Mouse (Mus musculus) forebrain, embryonic 13.5 days (tissue): ENCODE measurements around the gene Isg20l2. TPM values are rescaled to one million over a fixed set of nuclear protein-coding genes. Genes with fewer than 3 reads are reported as not detected.
"Not testable (repeated sequence)": the region's sequence is repeated elsewhere in the genome, so short reads cannot be mapped to it uniquely, and the experiment has no call there.

Experiments
- ATAC-seq: fragments of 200-750 bp; cut with Nextera tagmentation; 2 replicates; pipeline ENCODE4 v1.8.0; 2017
- H3K27ac ChIP-seq: fragments of 300-500 bp; sonication (generic); 2 replicates; pipeline ENCODE4 v1.5.1; 2015; ENCODE audit warnings: inconsistent platforms, mild to moderate bottlenecking, moderate library complexity
- H3K27me3 ChIP-seq: fragments of 300-500 bp; sonication (generic); 2 replicates; pipeline ENCODE4 v1.6.1; 2015; ENCODE audit warnings: mild to moderate bottlenecking, inconsistent platforms
- H3K36me3 ChIP-seq: fragments of 300-500 bp; sonication (generic); 2 replicates; pipeline ENCODE4 v1.6.1; 2015; ENCODE audit warnings: mild to moderate bottlenecking, inconsistent platforms; ENCODE audit not compliant: poor library complexity, severe bottlenecking
- H3K4me1 ChIP-seq: fragments of 300-500 bp; sonication (generic); 2 replicates; pipeline ENCODE4 v1.6.1; 2015; ENCODE audit warnings: inconsistent platforms
- H3K4me2 ChIP-seq: fragments of 300-500 bp; sonication (generic); 2 replicates; pipeline ENCODE4 v1.6.1; 2015; ENCODE audit warnings: inconsistent platforms, mild to moderate bottlenecking, moderate library complexity
- H3K4me3 ChIP-seq: fragments of 300-500 bp; sonication (generic); 2 replicates; pipeline ENCODE4 v1.5.1; 2015; ENCODE audit warnings: mild to moderate bottlenecking, inconsistent platforms
- H3K9ac ChIP-seq: fragments of 300-500 bp; sonication (generic); 2 replicates; pipeline ENCODE4 v1.6.1; 2015; ENCODE audit warnings: mild to moderate bottlenecking, inconsistent platforms
- H3K9me3 ChIP-seq: fragments of 300-500 bp; sonication (generic); replicated peaks from 2 replicates; pipeline ENCODE4 v1.6.1; 2016; ENCODE audit warnings: inconsistent platforms
- WGBS: fragments of 180-500 bp; shearing (Covaris S2); methylation state at CpG from one replicate; pipeline ENCODE4 v1.1.7; 2015; 5-methylcytosine and 5-hydroxymethylcytosine counted together
- polyA plus RNA-seq: library from polyadenylated mRNA; unstranded; fragments of >200 nt; fragmentation: Nextera tagmentation; extraction: Ambion mirVana; gene quantifications from 2 replicates; pipeline ENCODE4 v1.2.1, GENCODE M21; 2015

Isg20l2 gene
- polyA plus RNA-seq, 1 experiment from 2014 or later, result 61.8 TPM

GRCm38 (mm10) chr3:87901036-87901624 is 29.0 kb upstream of the Isg20l2 start:
- Histone ChIP-seq H3K27me3 (no peaks in the 10 kb centered on the region), H3K4me1 (no peaks in the 10 kb centered on the region), H3K9me3 (no peaks in the 10 kb centered on the region), H3K27ac (no peak overlapping the region), H3K9ac (no peak overlapping the region), H3K4me2 (no peak overlapping the region), H3K4me3 (no peak overlapping the region), H3K36me3 (no peaks in the 10 kb centered on the region)
- ATAC-seq, result no peak
- 76% methylated on average over 1 of the region's 1 CpGs for WGBS

GRCm38 (mm10) chr3:87901959-87902358 is 28.2 kb upstream of the Isg20l2 start:
- not testable (repeated sequence) for H3K4me1 ChIP-seq, ATAC-seq, H3K36me3 ChIP-seq, H3K27me3 ChIP-seq, H3K4me2 ChIP-seq, H3K27ac ChIP-seq, H3K9ac ChIP-seq, H3K4me3 ChIP-seq, H3K9me3 ChIP-seq
- 81% methylated on average over 6 of the region's 6 CpGs for WGBS

GRCm38 (mm10) chr3:87903821-87904220 is 26.3 kb upstream of the Isg20l2 start:
- no peak overlapping the region for H3K4me3 ChIP-seq
- no peak overlapping the region for H3K4me2 ChIP-seq
- no peak for ATAC-seq
- no peaks in the 10 kb centered on the region for H3K27me3 ChIP-seq
- H3K36me3 ChIP-seq, result no peaks in the 10 kb centered on the region
- no peak overlapping the region for H3K9ac ChIP-seq
- no peak overlapping the region for H3K27ac ChIP-seq
- no peaks in the 10 kb centered on the region for H3K9me3 ChIP-seq
- H3K4me1 ChIP-seq, result peaks cover 19% of the 10 kb centered on the region
- WGBS, result 51% methylated on average over 5 of the region's 5 CpGs

GRCm38 (mm10) chr3:87905880-87906485 is 24.1 kb upstream of the Isg20l2 start, which contains the start of gene Hdgf:
Gene Hdgf, plus strand, starts transcription at chr3:87906321.
- Histone ChIP-seq H3K4me3 (peak within 1 kb of the TSS; percentile 97), H3K9ac (peak within 1 kb of the TSS; percentile 98), H3K4me2 (peak within 1 kb of the TSS; percentile 97), H3K27me3 (no peaks in the 10 kb centered on the region), H3K4me1 (peaks cover 40% of the 10 kb centered on the region), H3K27ac (peak within 1 kb of the TSS; percentile 97), H3K36me3 (no peaks in the 10 kb centered on the region), H3K9me3 (no peaks in the 10 kb centered on the region)
- 1% methylated on average over 44 of the region's 57 CpGs for WGBS
- peak; percentile 96 for ATAC-seq

GRCm38 (mm10) chr3:87906601-87906980 is 23.5 kb upstream of the Isg20l2 start:
- Histone ChIP-seq H3K9me3 (no peaks in the 10 kb centered on the region), H3K27ac (peak overlapping the region; percentile 97), H3K4me2 (peak overlapping the region; percentile 97), H3K9ac (peak overlapping the region; percentile 98), H3K36me3 (no peaks in the 10 kb centered on the region), H3K27me3 (no peaks in the 10 kb centered on the region), H3K4me3 (peak overlapping the region; percentile 97), H3K4me1 (peaks cover 45% of the 10 kb centered on the region)
- WGBS, result under 1% methylated on average over 40 of the region's 47 CpGs
- peak; percentile 42; the same call in 1 of the 2 replicates for ATAC-seq

- no peaks in the 10 kb centered on the region for H3K9me3 ChIP-seq
- no peak for ATAC-seq
Measured at GRCm38 (mm10) chr3:87906981-87907857, 22.9 kb upstream of the Isg20l2 start.

GRCm38 (mm10) chr3:87907906-87908305 is 22.2 kb upstream of the Isg20l2 start:
- WGBS, result 7% methylated on average over 1 of the region's 1 CpGs
- Histone ChIP-seq H3K27ac (0 out of 2 replicates have a peak overlapping the region, but pooled peaks have one; percentile 97), H3K9me3 (no peaks in the 10 kb centered on the region), H3K4me1 (peaks cover 51% of the 10 kb centered on the region), H3K36me3 (peaks cover under 1% of the 10 kb centered on the region; the same call in 1 of the 2 replicates), H3K9ac (peak overlapping the region; percentile 98), H3K4me3 (peak overlapping the region; percentile 97), H3K27me3 (no peaks in the 10 kb centered on the region), H3K4me2 (peak overlapping the region; percentile 97)
- ATAC-seq, result no peak

More at GRCm38 (mm10) chr3:87906981-87907857, 22.9 kb upstream of the Isg20l2 start:
- H3K4me3 ChIP-seq, result peak overlapping the region; percentile 97
- H3K27me3 ChIP-seq, result no peaks in the 10 kb centered on the region
- peaks cover 51% of the 10 kb centered on the region for H3K4me1 ChIP-seq
- peak overlapping the region; percentile 98 for H3K9ac ChIP-seq
- H3K27ac ChIP-seq, result peak overlapping the region; percentile 97
- under 1% methylated on average over 27 of the region's 27 CpGs for WGBS
- H3K36me3 ChIP-seq, result no peaks in the 10 kb centered on the region
- H3K4me2 ChIP-seq, result peak overlapping the region; percentile 97

GRCm38 (mm10) chr3:87909381-87909780 is 20.7 kb upstream of the Isg20l2 start:
- no peaks in the 10 kb centered on the region for H3K9me3 ChIP-seq
- 94% methylated on average over 2 of the region's 2 CpGs for WGBS
- peaks cover 51% of the 10 kb centered on the region for H3K4me1 ChIP-seq
- peak overlapping the region; percentile 76; the same call in 1 of the 2 replicates for H3K27ac ChIP-seq
- 0 out of 2 replicates have a peak overlapping the region, but pooled peaks have one; percentile 39 for H3K4me3 ChIP-seq
- H3K9ac ChIP-seq, result peak overlapping the region; percentile 51; the same call in 1 of the 2 replicates
- no peak for ATAC-seq
- peak overlapping the region; percentile 97 for H3K4me2 ChIP-seq
- peaks cover 15% of the 10 kb centered on the region for H3K36me3 ChIP-seq
- no peaks in the 10 kb centered on the region for H3K27me3 ChIP-seq

GRCm38 (mm10) chr3:87909874-87910273 is 20.2 kb upstream of the Isg20l2 start:
- WGBS, result 5% methylated on average over 4 of the region's 4 CpGs
- H3K9ac ChIP-seq, result peak overlapping the region; percentile 51
- peak overlapping the region; percentile 76; the same call in 1 of the 2 replicates for H3K27ac ChIP-seq
- peaks cover 20% of the 10 kb centered on the region for H3K36me3 ChIP-seq
- peak overlapping the region; percentile 97 for H3K4me2 ChIP-seq
- H3K9me3 ChIP-seq, result no peaks in the 10 kb centered on the region
- H3K4me1 ChIP-seq, result peaks cover 51% of the 10 kb centered on the region
- no peak for ATAC-seq
- peak overlapping the region; percentile 39 for H3K4me3 ChIP-seq
- no peaks in the 10 kb centered on the region for H3K27me3 ChIP-seq

GRCm38 (mm10) chr3:87910573-87911141 is 19.5 kb upstream of the Isg20l2 start:
- Histone ChIP-seq H3K4me3 (peak overlapping the region; percentile 39), H3K4me1 (peaks cover 51% of the 10 kb centered on the region), H3K27me3 (no peaks in the 10 kb centered on the region), H3K9ac (peak overlapping the region; percentile 51), H3K27ac (peak overlapping the region; percentile 76), H3K36me3 (peaks cover 28% of the 10 kb centered on the region), H3K9me3 (no peaks in the 10 kb centered on the region), H3K4me2 (peak overlapping the region; percentile 97)
- ATAC-seq, result no peak
- 4% methylated on average over 12 of the region's 12 CpGs for WGBS

GRCm38 (mm10) chr3:87913491-87913890 is 16.6 kb upstream of the Isg20l2 start:
- Histone ChIP-seq H3K9me3 (no peaks in the 10 kb centered on the region), H3K9ac (no peak overlapping the region), H3K36me3 (peaks cover 49% of the 10 kb centered on the region), H3K4me2 (no peak overlapping the region), H3K27me3 (no peaks in the 10 kb centered on the region), H3K4me3 (no peak overlapping the region), H3K27ac (no peak overlapping the region), H3K4me1 (peaks cover 35% of the 10 kb centered on the region)
- no peak for ATAC-seq
- 90% methylated on average over 7 of the region's 7 CpGs for WGBS
